Mouse (Mus musculus) heart, embryonic 14.5 days (tissue): Measurements from ENCODE around the gene Pappa. TPM values are rescaled to one million over a fixed set of nuclear protein-coding genes. Genes with fewer than 3 reads are reported as not detected.

ENCODE experiments used
- ATAC-seq: fragments of 200-750 bp; cut with Nextera tagmentation; 2 replicates; pipeline ENCODE4 v1.8.0; 2017; ENCODE audit warnings: low read depth, moderate TSS enrichment; ENCODE audit not compliant: insufficient number of reproducible peaks, insufficient read depth, low FRiP score
- H3K27ac ChIP-seq, 2 experiments: fragments of 200-500 bp in 1 of 2; fragments of 300-500 bp in 1 of 2; sonication (generic) in 1 of 2; replicated peaks in 1 of 2; 2 replicates each; pipeline ENCODE4 v1.5.1; 2012 to 2014; ENCODE audit warnings: low read depth in 2 of 2, low read length in 2 of 2, control low read depth in 1 of 2, mild to moderate bottlenecking in 1 of 2, mixed read lengths in 1 of 2; ENCODE audit not compliant: control insufficient read depth in 1 of 2, insufficient read depth in 1 of 2
- H3K27me3 ChIP-seq: fragments of 300-500 bp; sonication (generic); 2 replicates; pipeline ENCODE4 v1.6.1; 2014; ENCODE audit warnings: mild to moderate bottlenecking, low read length, control low read depth; ENCODE audit not compliant: control insufficient read depth, insufficient read depth
- H3K36me3 ChIP-seq: fragments of 300-500 bp; sonication (generic); 2 replicates; pipeline ENCODE4 v1.6.1; 2014; ENCODE audit warnings: mild to moderate bottlenecking, control low read depth, low read length, mixed read lengths; ENCODE audit not compliant: control insufficient read depth, insufficient read depth
- H3K4me1 ChIP-seq, 2 experiments: fragments of 200-500 bp in 1 of 2; fragments of 300-500 bp in 1 of 2; sonication (generic) in 1 of 2; 2 replicates each; pipeline ENCODE4 v1.6.1; 2012 to 2014; ENCODE audit warnings: low read length in 2 of 2, control low read depth in 1 of 2, mixed read lengths in 1 of 2; ENCODE audit not compliant: control insufficient read depth in 2 of 2, insufficient read depth in 2 of 2
- H3K4me2 ChIP-seq: fragments of 300-500 bp; sonication (generic); 2 replicates; pipeline ENCODE4 v1.6.1; 2014; ENCODE audit warnings: mild to moderate bottlenecking, low read length
- H3K4me3 ChIP-seq, 2 experiments: fragments of 200-500 bp in 1 of 2; fragments of 300-500 bp in 1 of 2; sonication (generic) in 1 of 2; 2 replicates each; pipeline ENCODE4 v1.5.1; 2012 to 2014; ENCODE audit warnings: low read length in 2 of 2, mild to moderate bottlenecking in 2 of 2, control low read depth in 1 of 2, low read depth in 1 of 2, moderate library complexity in 1 of 2; ENCODE audit not compliant: control insufficient read depth in 1 of 2, insufficient read depth in 1 of 2
- H3K9ac ChIP-seq: fragments of 300-500 bp; sonication (generic); 2 replicates; pipeline ENCODE4 v1.6.1; 2014; ENCODE audit warnings: mild to moderate bottlenecking, low read length
- H3K9me3 ChIP-seq: fragments of 300-500 bp; sonication (generic); 2 replicates; pipeline ENCODE4 v1.6.1; 2016; ENCODE audit warnings: low read length, control low read depth; ENCODE audit not compliant: control insufficient read depth
- WGBS: fragments of 180-500 bp; shearing (Covaris S2); extraction: QIAGEN DNeasy Blood & Tissue Kit; methylation state at CpG from one replicate; pipeline ENCODE4 v1.1.7; 2014; 5-methylcytosine and 5-hydroxymethylcytosine counted together
- polyA plus RNA-seq: library from polyadenylated mRNA; unstranded; fragments of >200 nt; fragmentation: Nextera tagmentation; extraction: Ambion mirVana; gene quantifications from 2 replicates; pipeline ENCODE4 v1.2.1, GENCODE M21; 2014

Gene Pappa
- polyA plus RNA-seq, 1 experiment from 2014 or later: 0.73 TPM

DNA sequence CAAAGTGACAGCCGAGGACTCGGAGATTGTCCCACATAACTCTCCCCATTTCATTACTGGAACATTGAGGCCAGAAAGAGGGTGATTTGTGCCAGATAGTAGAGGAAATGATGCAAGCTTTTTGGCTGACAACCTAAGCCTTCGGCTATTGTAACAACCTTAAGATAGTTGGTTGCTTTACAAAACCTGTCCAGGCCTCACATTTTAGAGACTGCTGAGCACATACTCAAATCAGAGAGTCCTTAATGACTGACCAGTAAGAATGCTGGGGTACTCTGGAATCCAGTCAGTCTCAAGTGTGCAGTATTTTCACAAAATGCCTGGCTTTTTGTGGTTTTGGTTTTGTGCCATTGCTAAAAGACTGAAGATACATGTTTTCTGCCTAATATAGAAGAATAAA lies 217.8 kb downstream of the Pappa start:
- no peaks in the 10 kb centered on the region for H3K9me3 ChIP-seq
- 61% methylated on average over 3 of the region's 3 CpGs for WGBS
- no peak for ATAC-seq

DNA sequence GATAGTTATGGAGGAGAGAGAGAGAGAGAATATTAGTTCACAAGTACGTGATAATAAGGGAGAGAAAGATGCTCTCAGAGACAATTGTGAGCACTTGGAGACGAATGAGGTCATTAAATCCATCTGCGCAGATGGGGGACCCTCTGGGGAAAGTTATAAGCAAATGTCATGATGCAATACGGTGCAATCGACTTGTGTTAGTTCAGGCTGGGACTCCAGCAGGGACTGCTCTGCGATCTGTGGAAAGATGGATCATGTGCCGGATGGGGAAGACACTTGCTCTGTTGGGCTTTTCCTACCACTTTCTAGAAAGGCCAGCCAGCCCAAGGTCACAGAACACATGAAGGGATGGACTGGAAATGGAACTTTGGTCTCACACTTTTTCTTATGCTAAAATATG lies 226.5 kb downstream of the Pappa start:
- ATAC-seq: no peak

More for the DNA sequence above, 217.8 kb downstream of the Pappa start:
- no peaks in the 10 kb centered on the region; a peak in 1 of 4 replicates for H3K4me1 ChIP-seq
- H3K36me3 ChIP-seq: no peaks in the 10 kb centered on the region
- no peak overlapping the region for H3K4me2 ChIP-seq
- no peak overlapping the region for H3K27ac ChIP-seq
- H3K27me3 ChIP-seq: no peaks in the 10 kb centered on the region
- H3K9ac ChIP-seq: no peak overlapping the region
- H3K4me3 ChIP-seq: no peak overlapping the region

GRCm38 (mm10) chr4:65354580-65354979 lies 230.6 kb downstream of the Pappa start:
- WGBS: 56% methylated on average over 4 of the region's 4 CpGs
- no peak overlapping the region for H3K4me3 ChIP-seq
- ATAC-seq: no peak
- H3K36me3 ChIP-seq: no peaks in the 10 kb centered on the region
- no peak overlapping the region for H3K4me2 ChIP-seq
- H3K27me3 ChIP-seq: no peaks in the 10 kb centered on the region
- no peak overlapping the region for H3K27ac ChIP-seq
- no peak overlapping the region for H3K9ac ChIP-seq
- H3K9me3 ChIP-seq: no peaks in the 10 kb centered on the region
- H3K4me1 ChIP-seq: no peaks in the 10 kb centered on the region

More for the DNA sequence above, 226.5 kb downstream of the Pappa start:
- no peak overlapping the region for H3K4me2 ChIP-seq
- H3K4me3 ChIP-seq: no peak overlapping the region
- H3K27ac ChIP-seq: no peak overlapping the region
- no peaks in the 10 kb centered on the region for H3K4me1 ChIP-seq
- no peaks in the 10 kb centered on the region for H3K27me3 ChIP-seq
- H3K36me3 ChIP-seq: no peaks in the 10 kb centered on the region
- no peak overlapping the region for H3K9ac ChIP-seq
- 83% methylated on average over 7 of the region's 7 CpGs for WGBS
- H3K9me3 ChIP-seq: no peaks in the 10 kb centered on the region

GRCm38 (mm10) chr4:65367135-65367534 lies 243.2 kb downstream of the Pappa start:
- H3K4me3 ChIP-seq: no peak overlapping the region
- H3K9ac ChIP-seq: no peak overlapping the region
- H3K9me3 ChIP-seq: no peaks in the 10 kb centered on the region
- H3K36me3 ChIP-seq: no peaks in the 10 kb centered on the region
- H3K27me3 ChIP-seq: no peaks in the 10 kb centered on the region
- H3K4me1 ChIP-seq: peaks cover 4 to 11% of the 10 kb centered on the region in 2 experiments
- no peak overlapping the region for H3K27ac ChIP-seq
- ATAC-seq: no peak
- H3K4me2 ChIP-seq: no peak overlapping the region

DNA sequence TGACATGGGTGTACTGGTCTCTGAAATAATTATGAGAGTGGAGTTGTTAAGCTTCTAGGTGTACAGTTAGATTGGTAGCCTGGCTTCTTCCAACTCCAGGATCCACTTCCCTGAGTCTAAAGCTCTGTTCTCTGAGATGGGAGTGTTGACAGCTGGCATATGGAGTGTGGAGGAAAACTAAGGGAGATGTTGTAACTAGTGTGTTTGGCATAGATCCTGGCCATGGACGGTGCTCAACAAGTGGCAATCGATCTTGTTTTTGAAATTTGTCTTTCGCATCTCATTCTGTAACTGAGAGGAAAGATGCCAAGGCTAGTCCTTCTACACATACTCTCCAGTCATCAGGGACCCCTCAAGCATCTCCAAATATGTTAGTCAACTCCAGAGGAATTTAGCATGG lies 248.8 kb downstream of the Pappa start:
- H3K4me2 ChIP-seq: no peak overlapping the region
- WGBS: 76% methylated on average over 3 of the region's 3 CpGs
- no peak for ATAC-seq

GRCm38 (mm10) chr4:65373841-65374240 lies 249.9 kb downstream of the Pappa start:
- no peak overlapping the region for H3K9ac ChIP-seq
- no peak overlapping the region for H3K27ac ChIP-seq
- no peaks in the 10 kb centered on the region for H3K36me3 ChIP-seq
- H3K4me1 ChIP-seq: no peaks in the 10 kb centered on the region
- no peak overlapping the region for H3K4me2 ChIP-seq
- no peaks in the 10 kb centered on the region for H3K27me3 ChIP-seq
- no peak for ATAC-seq
- H3K9me3 ChIP-seq: no peaks in the 10 kb centered on the region
- H3K4me3 ChIP-seq: no peak overlapping the region
- 50% methylated on average over 1 of the region's 1 CpGs for WGBS

More for the DNA sequence above, 248.8 kb downstream of the Pappa start:
- Histone ChIP-seq H3K4me3 (no peak overlapping the region), H3K4me1 (peaks cover 0 to under 1% of the 10 kb centered on the region in 2 experiments; a peak in 2 of 4 replicates), H3K36me3 (no peaks in the 10 kb centered on the region), H3K9ac (no peak overlapping the region), H3K27ac (no peak overlapping the region), H3K9me3 (no peaks in the 10 kb centered on the region), H3K27me3 (no peaks in the 10 kb centered on the region)

- WGBS: 81% methylated on average over 2 of the region's 2 CpGs
- no peak for ATAC-seq
- Histone ChIP-seq H3K4me2 (no peak overlapping the region), H3K9ac (no peak overlapping the region), H3K9me3 (no peaks in the 10 kb centered on the region), H3K27me3 (no peaks in the 10 kb centered on the region), H3K4me1 (no peaks in the 10 kb centered on the region), H3K27ac (no peak overlapping the region), H3K36me3 (no peaks in the 10 kb centered on the region), H3K4me3 (no peak overlapping the region)
Observed at GRCm38 (mm10) chr4:65376571-65376970, 252.6 kb downstream of the Pappa start.

DNA sequence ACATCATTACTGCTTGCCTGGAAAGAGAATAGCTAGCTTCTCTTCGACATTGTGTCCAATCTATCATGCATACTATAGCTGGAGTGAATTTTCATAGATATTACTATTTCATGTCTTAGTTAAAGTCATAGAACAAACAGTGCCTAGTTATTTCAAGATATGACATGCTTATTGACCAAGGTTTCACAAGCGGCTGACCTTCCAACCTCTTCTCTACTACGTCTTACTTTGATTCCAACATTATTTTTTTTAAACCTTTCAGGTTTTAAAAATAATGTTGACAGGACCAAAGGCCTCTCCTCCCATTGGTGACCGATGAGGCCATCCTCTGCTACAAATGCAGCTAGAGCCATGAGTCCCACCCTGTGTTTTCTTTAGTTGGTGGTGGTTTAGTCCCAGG lies 255.5 kb downstream of the Pappa start:
- H3K9ac ChIP-seq: no peak overlapping the region
- H3K27me3 ChIP-seq: no peaks in the 10 kb centered on the region
- H3K36me3 ChIP-seq: no peaks in the 10 kb centered on the region
- no peak for ATAC-seq
- H3K27ac ChIP-seq: no peak overlapping the region
- H3K4me1 ChIP-seq: no peaks in the 10 kb centered on the region
- WGBS: 86% methylated on average over 4 of the region's 4 CpGs
- H3K9me3 ChIP-seq: no peaks in the 10 kb centered on the region
- H3K4me2 ChIP-seq: no peak overlapping the region
- no peak overlapping the region for H3K4me3 ChIP-seq
